Mouse (Mus musculus) embryonic facial prominence, embryonic 15.5 days (tissue): ENCODE measurements around the gene Sema4d. TPM values are rescaled to one million over a fixed set of nuclear protein-coding genes. Genes with fewer than 3 reads are reported as not detected.

Experiments used
- ATAC-seq: fragments of 200-750 bp; cut with Nextera tagmentation; 2 replicates; pipeline ENCODE4 v1.8.0; 2017; ENCODE audit warnings: low read depth, moderate TSS enrichment; ENCODE audit not compliant: insufficient number of reproducible peaks, low FRiP score, low TSS enrichment
- H3K27ac ChIP-seq: fragments of 300-500 bp; sonication (generic); replicated peaks from 2 replicates; pipeline ENCODE4 v1.5.1; 2015; ENCODE audit warnings: mild to moderate bottlenecking, inconsistent platforms
- H3K27me3 ChIP-seq: fragments of 300-500 bp; sonication (generic); 2 replicates; pipeline ENCODE4 v1.6.1; 2015; ENCODE audit warnings: inconsistent platforms
- H3K36me3 ChIP-seq: fragments of 300-500 bp; sonication (generic); 2 replicates; pipeline ENCODE4 v1.6.1; 2015; ENCODE audit warnings: mild to moderate bottlenecking, inconsistent platforms
- H3K4me1 ChIP-seq: fragments of 300-500 bp; sonication (generic); 2 replicates; pipeline ENCODE4 v1.6.1; 2015; ENCODE audit warnings: inconsistent platforms
- H3K4me2 ChIP-seq: fragments of 300-500 bp; sonication (generic); replicated peaks from 2 replicates; pipeline ENCODE4 v1.6.1; 2015; ENCODE audit warnings: mild to moderate bottlenecking, inconsistent platforms
- H3K4me3 ChIP-seq: fragments of 300-500 bp; sonication (generic); replicated peaks from 2 replicates; pipeline ENCODE4 v1.5.1; 2015; ENCODE audit warnings: mild to moderate bottlenecking, inconsistent platforms
- H3K9ac ChIP-seq: fragments of 300-500 bp; sonication (generic); 2 replicates; pipeline ENCODE4 v1.6.1; 2015; ENCODE audit warnings: inconsistent platforms
- H3K9me3 ChIP-seq: fragments of 300-500 bp; sonication (generic); replicated peaks from 2 replicates; pipeline ENCODE4 v1.6.1; 2016; ENCODE audit warnings: inconsistent platforms
- WGBS: fragments of 180-500 bp; shearing (Covaris S2); methylation state at CpG from one replicate; pipeline ENCODE4 v1.1.7; 2015; 5-methylcytosine and 5-hydroxymethylcytosine counted together
- polyA plus RNA-seq: library from polyadenylated mRNA; unstranded; fragments of >200 nt; fragmentation: Nextera tagmentation; extraction: Ambion mirVana; gene quantifications from 2 replicates; pipeline ENCODE4 v1.2.1, GENCODE M21; 2015

The Sema4d gene
- polyA plus RNA-seq, 1 experiment from 2014 or later = 11.1 TPM

GRCm38 (mm10) chr13:51791604-51792003 is 1.9 kb downstream of the Sema4d start:
- Histone ChIP-seq H3K4me2 (peak overlapping the region; percentile 90), H3K36me3 (no peaks in the 10 kb centered on the region), H3K27me3 (no peaks in the 10 kb centered on the region; the same call in 1 of the 2 replicates), H3K9me3 (no peaks in the 10 kb centered on the region), H3K9ac (no peak overlapping the region), H3K4me3 (peak overlapping the region; percentile 83), H3K27ac (no peak overlapping the region), H3K4me1 (peaks cover 27% of the 10 kb centered on the region)
- ATAC-seq = no peak
- 62% methylated on average over 3 of the region's 3 CpGs for WGBS

- Histone ChIP-seq H3K9me3 (no peaks in the 10 kb centered on the region), H3K4me3 (no peak overlapping the region), H3K27ac (no peak overlapping the region), H3K4me1 (peaks cover 27% of the 10 kb centered on the region), H3K36me3 (no peaks in the 10 kb centered on the region), H3K9ac (no peak overlapping the region), H3K4me2 (no peak overlapping the region), H3K27me3 (no peaks in the 10 kb centered on the region; the same call in 1 of the 2 replicates)
- no peak for ATAC-seq
- WGBS = 61% methylated on average over 5 of the region's 5 CpGs
These were observed 2.8 kb downstream of the Sema4d start for GRCm38 (mm10) chr13:51790793-51791192.

- H3K36me3 ChIP-seq = no peaks in the 10 kb centered on the region
- ATAC-seq = no peak
- no peak overlapping the region for H3K9ac ChIP-seq
- no peak overlapping the region for H3K27ac ChIP-seq
- H3K4me2 ChIP-seq = no peak overlapping the region
- 56% methylated on average over 2 of the region's 2 CpGs for WGBS
- H3K4me1 ChIP-seq = peaks cover 34% of the 10 kb centered on the region
- H3K9me3 ChIP-seq = no peaks in the 10 kb centered on the region
- no peak overlapping the region for H3K4me3 ChIP-seq
- H3K27me3 ChIP-seq = no peaks in the 10 kb centered on the region; the same call in 1 of the 2 replicates
These were observed 5.7 kb downstream of the Sema4d start for GRCm38 (mm10) chr13:51787858-51788257.

- 76% methylated on average over 4 of the region's 4 CpGs for WGBS
- no peaks in the 10 kb centered on the region; the same call in 1 of the 2 replicates for H3K27me3 ChIP-seq
- no peak for ATAC-seq
These were observed 6.9 kb downstream of the Sema4d start for GRCm38 (mm10) chr13:51786616-51787015.

GRCm38 (mm10) chr13:51784476-51784875 is 9.1 kb downstream of the Sema4d start:
- no peak for ATAC-seq
- H3K9me3 ChIP-seq = no peaks in the 10 kb centered on the region
- WGBS = 84% methylated on average over 8 of the region's 8 CpGs
- H3K4me1 ChIP-seq = peaks cover 9% of the 10 kb centered on the region
- peak overlapping the region; percentile 55; the same call in 1 of the 2 replicates for H3K27ac ChIP-seq
- H3K4me3 ChIP-seq = no peak overlapping the region
- H3K36me3 ChIP-seq = no peaks in the 10 kb centered on the region
- no peaks in the 10 kb centered on the region for H3K27me3 ChIP-seq
- no peak overlapping the region for H3K4me2 ChIP-seq
- H3K9ac ChIP-seq = no peak overlapping the region

More at GRCm38 (mm10) chr13:51786616-51787015, 6.9 kb downstream of the Sema4d start:
- Histone ChIP-seq H3K36me3 (no peaks in the 10 kb centered on the region), H3K4me1 (peaks cover 22% of the 10 kb centered on the region), H3K27ac (no peak overlapping the region), H3K4me3 (no peak overlapping the region), H3K4me2 (no peak overlapping the region), H3K9me3 (no peaks in the 10 kb centered on the region), H3K9ac (no peak overlapping the region)

- Histone ChIP-seq H3K27me3 (no peaks in the 10 kb centered on the region), H3K4me1 (peaks cover 9% of the 10 kb centered on the region), H3K27ac (peak overlapping the region; percentile 55; the same call in 1 of the 2 replicates), H3K4me2 (no peak overlapping the region), H3K36me3 (no peaks in the 10 kb centered on the region), H3K4me3 (no peak overlapping the region), H3K9ac (no peak overlapping the region), H3K9me3 (no peaks in the 10 kb centered on the region)
- 39% methylated on average over 6 of the region's 6 CpGs for WGBS
- ATAC-seq = no peak
These were observed 9.7 kb downstream of the Sema4d start for GRCm38 (mm10) chr13:51783857-51784256.

GRCm38 (mm10) chr13:51780509-51781155 is 12.9 kb downstream of the Sema4d start:
- WGBS = 79% methylated on average over 10 of the region's 10 CpGs
- no peak overlapping the region for H3K27ac ChIP-seq
- H3K4me3 ChIP-seq = no peak overlapping the region
- peaks cover 28% of the 10 kb centered on the region for H3K4me1 ChIP-seq
- H3K4me2 ChIP-seq = no peak overlapping the region
- no peak for ATAC-seq
- H3K9me3 ChIP-seq = no peaks in the 10 kb centered on the region
- H3K9ac ChIP-seq = no peak overlapping the region
- H3K27me3 ChIP-seq = no peaks in the 10 kb centered on the region
- H3K36me3 ChIP-seq = no peaks in the 10 kb centered on the region

GRCm38 (mm10) chr13:51778983-51779962 is 14.3 kb downstream of the Sema4d start:
- no peak for ATAC-seq
- no peak overlapping the region for H3K27ac ChIP-seq
- 83% methylated on average over 25 of the region's 25 CpGs for WGBS
- H3K9me3 ChIP-seq = no peaks in the 10 kb centered on the region
- no peak overlapping the region for H3K4me2 ChIP-seq
- no peaks in the 10 kb centered on the region for H3K36me3 ChIP-seq
- no peak overlapping the region for H3K9ac ChIP-seq
- H3K4me3 ChIP-seq = no peak overlapping the region
- H3K27me3 ChIP-seq = no peaks in the 10 kb centered on the region
- peaks cover 26% of the 10 kb centered on the region for H3K4me1 ChIP-seq

- no peak overlapping the region for H3K9ac ChIP-seq
- H3K4me3 ChIP-seq = no peak overlapping the region
- no peak overlapping the region for H3K27ac ChIP-seq
- H3K9me3 ChIP-seq = no peaks in the 10 kb centered on the region
- H3K4me1 ChIP-seq = peaks cover 19% of the 10 kb centered on the region
- ATAC-seq = no peak
- 91% methylated on average over 11 of the region's 11 CpGs for WGBS
- H3K27me3 ChIP-seq = no peaks in the 10 kb centered on the region
- H3K4me2 ChIP-seq = no peak overlapping the region
- H3K36me3 ChIP-seq = no peaks in the 10 kb centered on the region
These were observed 15.1 kb downstream of the Sema4d start for GRCm38 (mm10) chr13:51778351-51778982.

GRCm38 (mm10) chr13:51777738-51778274 is 15.7 kb downstream of the Sema4d start:
- no peak overlapping the region for H3K4me3 ChIP-seq
- H3K9ac ChIP-seq = no peak overlapping the region
- no peaks in the 10 kb centered on the region for H3K27me3 ChIP-seq
- no peak overlapping the region for H3K27ac ChIP-seq
- H3K4me2 ChIP-seq = no peak overlapping the region
- ATAC-seq = no peak
- H3K4me1 ChIP-seq = peaks cover 19% of the 10 kb centered on the region
- H3K9me3 ChIP-seq = no peaks in the 10 kb centered on the region
- no peaks in the 10 kb centered on the region for H3K36me3 ChIP-seq
- 51% methylated on average over 6 of the region's 6 CpGs for WGBS
